Mouse (Mus musculus) G1E (cell line): Measurements from ENCODE around the gene Adcy9.

Experiments used
- CTCF ChIP-seq: IDR thresholded peaks from 2 replicates; pipeline ENCODE4 v1.5.1; 2012; ENCODE audit warnings: low read depth, low read length, inconsistent platforms, mixed read lengths
- GATA1 ChIP-seq: IDR thresholded peaks from 2 replicates; pipeline ENCODE4 v1.6.1; 2012; ENCODE audit warnings: borderline replicate concordance, low read length, inconsistent platforms, mixed read lengths
- POLR2AphosphoS5 ChIP-seq: IDR thresholded peaks from 2 replicates; pipeline ENCODE4 v1.6.1; 2012; ENCODE audit warnings: low read depth, low read length, inconsistent platforms; ENCODE audit not compliant: insufficient replicate concordance
- TAL1 ChIP-seq: conservative IDR thresholded peaks from 2 replicates; pipeline ENCODE4 v1.6.1; 2012; ENCODE audit warnings: low read depth, low read length, inconsistent platforms, mixed read lengths

DNA sequence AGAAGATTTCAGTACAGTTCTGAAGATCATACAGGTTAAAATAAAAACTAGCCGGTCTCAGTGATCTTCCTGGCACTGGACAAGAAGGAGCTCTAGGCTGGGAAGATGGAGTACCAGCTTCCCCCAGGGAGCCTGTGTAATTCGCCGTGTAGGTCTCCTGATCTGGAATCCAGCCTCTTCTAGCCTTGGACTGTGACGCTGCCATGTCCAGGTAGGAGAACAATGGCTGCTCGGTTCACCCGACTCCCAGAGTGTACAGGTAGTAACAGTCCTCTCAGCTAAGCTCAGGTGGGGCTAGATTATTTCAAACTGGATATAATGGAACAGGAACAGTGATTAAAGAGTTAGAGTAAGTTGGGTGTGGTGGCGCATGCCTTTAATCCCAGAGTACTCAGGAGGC is 120.0 kb downstream of the Adcy9 start:
- no peak for TF ChIP-seq CTCF
- no peak for TF ChIP-seq TAL1
- TF ChIP-seq POLR2AphosphoS5: no peak
- no peak for TF ChIP-seq GATA1
